Mouse (Mus musculus) hematopoietic multipotent progenitor cell, adult 10-12 weeks (in vitro differentiated cells): ENCODE results near the gene Fscb. TPM values are rescaled to one million over a fixed set of nuclear protein-coding genes. Genes with fewer than 3 reads are reported as not detected.

Experiments
- polyA plus RNA-seq: library from polyadenylated mRNA; stranded (reverse); fragments of >175 nt; gene quantifications from 2 replicates; pipeline ENCODE4 v1.2.3, GENCODE M21; 2012; ENCODE audit warnings: low replicate concordance

The Fscb gene
- polyA plus RNA-seq, result 0.05 TPM in 1 of 2 replicates, not detected in the other

DNA sequence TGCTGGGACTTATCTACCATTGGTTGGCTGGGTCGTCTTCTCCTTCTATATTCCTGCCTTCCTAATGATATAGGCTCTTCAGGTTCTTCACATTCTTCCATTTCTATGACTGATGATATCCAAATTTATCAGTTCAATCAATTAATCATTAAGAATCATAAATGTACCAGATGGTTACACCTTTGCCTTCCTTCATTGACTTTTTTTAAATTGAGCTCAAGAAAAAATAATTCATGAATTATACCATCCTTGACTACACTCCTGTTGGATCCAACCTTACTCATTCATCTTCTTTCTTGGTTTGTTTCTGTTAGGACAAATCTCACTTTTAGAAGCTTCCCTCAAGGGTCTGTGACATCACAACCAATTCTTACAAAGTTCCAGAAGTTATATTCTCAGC is at the start of gene Fscb:
TSS of gene Fscb (minus strand) at position 101 of the 400 bp plus-strand sequence.

